Comparison of ENCODE assay signal across 23 mouse cellular contexts in genomic region chr1:189108260-189109035, GRCm38 (mm10).
A peak's percentile ranks its signal among the peaks of the same experiment; 100 is the strongest.
DNase-seq lines count a peak whose midpoint lies in the region; ATAC-seq and TF ChIP-seq lines count a peak whose summit lies in the region.
"Had no signal": no experiment of that assay in that cellular context is flagged by ENCODE, and none has a peak within 500 bp of the region (broad histone marks: within the 10 kb centered on the region; RNA-seq: fewer than 3 reads in every experiment).

No protein-coding gene starts in this region.

- 34% methylated on average over 8 of the region's 8 CpGs for WGBS in kidney, embryonic 16.5 days
- WGBS in kidney, adult 2 months: 38% methylated on average over 8 of the region's 8 CpGs
- 41% methylated on average over 8 of the region's 8 CpGs for whole genome bisulfite sequencing in lung, embryonic 15.5 days
- WGBS in stomach, embryonic 16.5 days: 38% methylated on average over 8 of the region's 8 CpGs

- no peak overlapping the region for H3K4me3 ChIP-seq in kidney, embryonic 16.5 days (ENCODE audit: low read length)
- no peak overlapping the region for H3K4me3 ChIP-seq in kidney, adult 2 months (ENCODE audit: insufficient read depth, low read depth, low read length)
- H3K4me3 ChIP-seq in lung, embryonic 15.5 days: no peak overlapping the region
- no peak overlapping the region for H3K4me3 ChIP-seq in stomach, embryonic 16.5 days (replicated peaks; ENCODE audit: low read length)
- H3K4me3 ChIP-seq: embryonic facial prominence, embryonic 10.5 days; embryonic facial prominence, embryonic 15.5 days; forebrain, embryonic 13.5 days; heart, embryonic 10.5 days; limb, embryonic 10.5 days; limb, embryonic 15.5 days; liver, embryonic 13.5 days had no signal

- H3K4me2 ChIP-seq in kidney, embryonic 16.5 days (replicated peaks; ENCODE audit: low read depth, low read length): no peak overlapping the region
- no peak overlapping the region for H3K4me2 ChIP-seq in lung, embryonic 15.5 days
- H3K4me2 ChIP-seq in stomach, embryonic 16.5 days (ENCODE audit: low read depth, low read length): peak overlapping the region; percentile 1; the same call in 1 of the 2 replicates
- H3K4me2 ChIP-seq: embryonic facial prominence, embryonic 15.5 days; forebrain, embryonic 13.5 days; limb, embryonic 15.5 days; liver, embryonic 13.5 days; midbrain, embryonic 11.5 days had no signal

- no peaks in the 10 kb centered on the region for H3K36me3 ChIP-seq in kidney, embryonic 16.5 days (ENCODE audit: insufficient read depth, low read length)
- H3K36me3 ChIP-seq in kidney, adult 2 months (ENCODE audit: control insufficient read depth, insufficient read depth, low read length): no peaks in the 10 kb centered on the region
- H3K36me3 ChIP-seq in lung, embryonic 15.5 days: no peaks in the 10 kb centered on the region
- H3K36me3 ChIP-seq in stomach, embryonic 16.5 days (ENCODE audit: control insufficient read depth, insufficient read depth, low read length): no peaks in the 10 kb centered on the region
- H3K36me3 ChIP-seq: embryonic facial prominence, embryonic 10.5 days; embryonic facial prominence, embryonic 15.5 days; heart, embryonic 10.5 days; limb, embryonic 10.5 days; limb, embryonic 15.5 days; liver, embryonic 13.5 days had no signal

- TF ChIP-seq CTCF in kidney, adult 2 months (conservative IDR thresholded peaks at IDR 0.05; ENCODE audit: insufficient read depth, insufficient read length, low read depth, low read length): no peak

- peak overlapping the region; percentile 80 for H3K27ac ChIP-seq in kidney, embryonic 16.5 days (ENCODE audit: low read length)
- H3K27ac ChIP-seq in kidney, adult 2 months (ENCODE audit: insufficient read depth, low read depth, low read length): no peak overlapping the region
- H3K27ac ChIP-seq in lung, embryonic 15.5 days: peak overlapping the region; percentile 88
- H3K27ac ChIP-seq in stomach, embryonic 16.5 days (ENCODE audit: low read length): peak overlapping the region; percentile 71
- H3K27ac ChIP-seq: embryonic facial prominence, embryonic 10.5 days; embryonic facial prominence, embryonic 15.5 days; forebrain, embryonic 13.5 days; heart, embryonic 10.5 days; hindbrain, embryonic 14.5 days; limb, embryonic 10.5 days; limb, embryonic 15.5 days; liver, embryonic 13.5 days had no signal

- ATAC-seq in kidney, embryonic 16.5 days (ENCODE audit: low FRiP score, low TSS enrichment): peak; percentile 80
- peak; percentile 85 for ATAC-seq in lung, embryonic 15.5 days (ENCODE audit: borderline replicate concordance, extremely low read depth, low FRiP score, low TSS enrichment)
- peak; percentile 74; the same call in 1 of the 2 replicates for ATAC-seq in stomach, embryonic 16.5 days (ENCODE audit: insufficient read depth, low FRiP score)
- ATAC-seq in megakaryocyte-erythroid progenitor cell, adult 5-6 weeks (replicated peaks; ENCODE audit: low FRiP score, low TSS enrichment, poor library complexity, severe bottlenecking): no peak
- ATAC-seq: activated CD4-positive, CD25-positive, alpha-beta regulatory T cell, adult 4 months had no signal

- H3K27me3 ChIP-seq in kidney, embryonic 16.5 days (ENCODE audit: insufficient read depth, low read length): no peaks in the 10 kb centered on the region
- no peaks in the 10 kb centered on the region for H3K27me3 ChIP-seq in kidney, adult 2 months (replicated peaks; ENCODE audit: control insufficient read depth, insufficient read depth, low read length)
- H3K27me3 ChIP-seq in lung, embryonic 15.5 days: no peaks in the 10 kb centered on the region
- H3K27me3 ChIP-seq in stomach, embryonic 16.5 days (ENCODE audit: control insufficient read depth, insufficient read depth, low read length): no peaks in the 10 kb centered on the region
- H3K27me3 ChIP-seq: CH12.LX; embryonic facial prominence, embryonic 15.5 days; forebrain, embryonic 13.5 days; limb, embryonic 15.5 days; liver, embryonic 13.5 days had no signal

- no peaks in the 10 kb centered on the region for H3K9me3 ChIP-seq in kidney, embryonic 16.5 days (ENCODE audit: low read length)
- H3K9me3 ChIP-seq in lung, embryonic 15.5 days: no peaks in the 10 kb centered on the region
- H3K9me3 ChIP-seq in stomach, embryonic 16.5 days (replicated peaks; ENCODE audit: control insufficient read depth, low read length): no peaks in the 10 kb centered on the region
- H3K9me3 ChIP-seq: embryonic facial prominence, embryonic 10.5 days; embryonic facial prominence, embryonic 15.5 days; forebrain, embryonic 13.5 days; heart, embryonic 10.5 days; limb, embryonic 10.5 days; limb, embryonic 15.5 days; liver, embryonic 13.5 days had no signal

- DNase-seq in heart, adult 11 months: peak; percentile 44
- no peak for DNase-seq in heart, postnatal 4 days
- no peak for DNase-seq in kidney, adult 2 months
- DNase-seq in lung, adult 18-20 months: no peak
- DNase-seq: adrenal gland, adult 2 months; gastrocnemius, postnatal 10 days; liver, embryonic 13.5 days; lung, adult 2 months; spleen, adult 18-20 months had no signal

- H3K4me1 ChIP-seq in kidney, embryonic 16.5 days (ENCODE audit: insufficient read depth, low read length): peaks cover 15% of the 10 kb centered on the region
- H3K4me1 ChIP-seq in kidney, adult 2 months (ENCODE audit: control insufficient read depth, insufficient read depth, low read length): no peaks in the 10 kb centered on the region
- peaks cover 11% of the 10 kb centered on the region for H3K4me1 ChIP-seq in lung, embryonic 15.5 days
- H3K4me1 ChIP-seq in stomach, embryonic 16.5 days (ENCODE audit: control insufficient read depth, insufficient read depth, low read length): peaks cover 13% of the 10 kb centered on the region; the same call in 1 of the 2 replicates
- H3K4me1 ChIP-seq: embryonic facial prominence, embryonic 15.5 days; forebrain, embryonic 13.5 days; heart, embryonic 10.5 days; liver, embryonic 13.5 days had no signal

- TF ChIP-seq POLR2A in kidney, adult 2 months (IDR thresholded peaks at IDR 0.05; ENCODE audit: low read depth, low read length): no peak

- H3K9ac ChIP-seq in kidney, embryonic 16.5 days (replicated peaks; ENCODE audit: low read length): no peak overlapping the region
- no peak overlapping the region for H3K9ac ChIP-seq in lung, embryonic 15.5 days
- H3K9ac ChIP-seq in stomach, embryonic 16.5 days (ENCODE audit: low read length): no peak overlapping the region
- H3K9ac ChIP-seq: embryonic facial prominence, embryonic 15.5 days; forebrain, embryonic 13.5 days; hindbrain, embryonic 14.5 days; limb, embryonic 15.5 days; liver, embryonic 13.5 days had no signal
